Mouse (Mus musculus) limb, embryonic 11.5 days (tissue): ENCODE measurements around the gene Synj1. TPM values are rescaled to one million over a fixed set of nuclear protein-coding genes. Genes with fewer than 3 reads are reported as not detected.

Experiments used
- ATAC-seq: fragments of 200-750 bp; cut with Nextera tagmentation; 2 replicates; pipeline ENCODE4 v1.8.0; 2017; ENCODE audit warnings: low read depth; ENCODE audit not compliant: insufficient number of reproducible peaks, low FRiP score, low TSS enrichment
- DNase-seq: peaks from one replicate; pipeline ENCODE4 v3.0.0-alpha.2; 2015; ENCODE audit warnings: low spot score
- H3K27ac ChIP-seq: fragments of 300-500 bp; sonication (generic); replicated peaks from 2 replicates; pipeline ENCODE4 v1.5.1; 2014; ENCODE audit warnings: low read depth, mild to moderate bottlenecking, low read length
- H3K27me3 ChIP-seq: fragments of 300-500 bp; sonication (generic); 2 replicates; pipeline ENCODE4 v1.6.1; 2014; ENCODE audit warnings: mild to moderate bottlenecking, low read length, mixed read lengths; ENCODE audit not compliant: control insufficient read depth, insufficient read depth
- H3K36me3 ChIP-seq: fragments of 300-500 bp; sonication (generic); 2 replicates; pipeline ENCODE4 v1.6.1; 2014; ENCODE audit warnings: mild to moderate bottlenecking, low read length, moderate library complexity, mixed read lengths; ENCODE audit not compliant: control insufficient read depth, insufficient read depth
- H3K4me1 ChIP-seq: fragments of 300-500 bp; sonication (generic); 2 replicates; pipeline ENCODE4 v1.6.1; 2014; ENCODE audit warnings: low read length, mixed read lengths; ENCODE audit not compliant: control insufficient read depth, insufficient read depth
- H3K4me2 ChIP-seq: fragments of 300-500 bp; sonication (generic); 2 replicates; pipeline ENCODE4 v1.6.1; 2014; ENCODE audit warnings: low read depth, mild to moderate bottlenecking, moderate library complexity; ENCODE audit not compliant: severe bottlenecking
- H3K4me3 ChIP-seq: fragments of 300-500 bp; sonication (generic); 2 replicates; pipeline ENCODE4 v1.5.1; 2014; ENCODE audit warnings: low read depth, low read length
- H3K9ac ChIP-seq: fragments of 300-500 bp; sonication (generic); 2 replicates; pipeline ENCODE4 v1.6.1; 2014; ENCODE audit warnings: mild to moderate bottlenecking, low read length
- H3K9me3 ChIP-seq: fragments of 300-500 bp; sonication (generic); 2 replicates; pipeline ENCODE4 v1.6.1; 2016; ENCODE audit warnings: low read length; ENCODE audit not compliant: control insufficient read depth
- whole genome bisulfite sequencing: fragments of 180-500 bp; shearing (Covaris S2); extraction: QIAGEN DNeasy Blood & Tissue Kit; methylation state at CpG from one replicate; pipeline ENCODE4 v1.1.7; 2014; 5-methylcytosine and 5-hydroxymethylcytosine counted together
- polyA plus RNA-seq: library from polyadenylated mRNA; unstranded; fragments of >200 nt; fragmentation: Nextera tagmentation; extraction: Ambion mirVana; gene quantifications from 2 replicates; pipeline ENCODE4 v1.2.1, GENCODE M21; 2014

Synj1 gene
- polyA plus RNA-seq, 1 experiment from 2014 or later = 10.8 TPM

DNA sequence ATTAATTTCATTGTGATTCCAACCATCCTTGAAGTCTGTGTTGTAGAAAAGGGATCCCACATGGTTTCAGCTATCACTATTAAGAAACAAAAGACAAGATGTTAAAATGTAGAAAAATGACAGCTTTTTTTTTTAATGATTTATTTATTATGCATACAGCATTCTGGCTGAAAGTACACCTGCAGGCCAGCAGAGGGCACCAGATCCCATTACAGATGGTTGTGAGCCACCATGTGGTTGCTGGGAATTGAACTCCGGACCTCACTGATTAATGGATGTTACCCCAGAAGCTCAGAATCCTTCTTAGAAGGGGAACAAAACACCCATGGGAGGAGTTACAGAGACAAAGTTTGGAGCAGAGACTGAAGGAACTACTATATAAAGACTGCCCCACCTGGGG, 12.3 kb upstream of the Synj1 start:
- Histone ChIP-seq H3K4me2 (no peak overlapping the region), H3K36me3 (peaks cover 47% of the 10 kb centered on the region), H3K4me1 (no peaks in the 10 kb centered on the region), H3K9ac (no peak overlapping the region), H3K9me3 (no peaks in the 10 kb centered on the region), H3K27me3 (no peaks in the 10 kb centered on the region), H3K4me3 (no peak overlapping the region), H3K27ac (no peak overlapping the region)
- DNase-seq (peak; percentile 46), ATAC-seq (no peak)
- WGBS = 88% methylated on average over 1 of the region's 1 CpGs

- 94% methylated on average over 10 of the region's 10 CpGs for WGBS
- no peak overlapping the region for H3K9ac ChIP-seq
- no peak for ATAC-seq
- no peak overlapping the region for H3K4me2 ChIP-seq
- H3K36me3 ChIP-seq = peaks cover 43% of the 10 kb centered on the region
- no peak for DNase-seq
- no peak overlapping the region for H3K27ac ChIP-seq
- H3K27me3 ChIP-seq = no peaks in the 10 kb centered on the region
- no peak overlapping the region for H3K4me3 ChIP-seq
- H3K9me3 ChIP-seq = no peaks in the 10 kb centered on the region
- H3K4me1 ChIP-seq = no peaks in the 10 kb centered on the region
Observed at GRCm38 (mm10) chr16:91020842-91021483, 9.9 kb upstream of the Synj1 start.

DNA sequence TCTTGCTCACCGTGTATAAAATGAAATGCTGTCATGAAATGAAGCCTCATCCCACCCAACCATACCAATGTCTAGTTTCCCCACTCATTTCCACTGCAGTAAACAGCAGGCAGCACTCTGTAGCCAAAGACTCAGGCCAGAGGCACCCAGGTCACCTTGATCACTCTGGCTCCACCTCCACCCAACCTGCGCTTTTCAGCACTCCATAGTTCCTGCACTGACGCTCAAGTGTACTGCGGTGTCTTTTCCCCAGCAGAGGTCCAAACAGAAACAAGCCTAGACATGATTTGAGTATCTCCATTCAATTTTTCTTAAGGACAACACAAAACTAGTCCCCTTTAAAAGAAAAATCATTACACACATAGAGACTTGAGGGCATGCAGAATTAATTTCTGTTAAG, 8.4 kb upstream of the Synj1 start:
- H3K4me2 ChIP-seq = no peak overlapping the region
- H3K4me3 ChIP-seq = no peak overlapping the region
- H3K27me3 ChIP-seq = no peaks in the 10 kb centered on the region
- H3K36me3 ChIP-seq = peaks cover 37% of the 10 kb centered on the region
- H3K9me3 ChIP-seq = no peaks in the 10 kb centered on the region
- no peak overlapping the region for H3K9ac ChIP-seq
- WGBS = 94% methylated on average over 4 of the region's 4 CpGs
- DNase-seq (no peak), ATAC-seq (no peak)
- no peak overlapping the region for H3K27ac ChIP-seq
- no peaks in the 10 kb centered on the region for H3K4me1 ChIP-seq

GRCm38 (mm10) chr16:91015761-91016160, 4.7 kb upstream of the Synj1 start:
- no peak overlapping the region for H3K4me2 ChIP-seq
- no peak for ATAC-seq
- H3K36me3 ChIP-seq = peaks cover 24% of the 10 kb centered on the region
- no peak overlapping the region for H3K9ac ChIP-seq
- H3K4me3 ChIP-seq = no peak overlapping the region
- H3K9me3 ChIP-seq = no peaks in the 10 kb centered on the region
- H3K27me3 ChIP-seq = no peaks in the 10 kb centered on the region
- 90% methylated on average over 4 of the region's 4 CpGs for WGBS
- DNase-seq = no peak
- H3K4me1 ChIP-seq = no peaks in the 10 kb centered on the region
- H3K27ac ChIP-seq = no peak overlapping the region

DNA sequence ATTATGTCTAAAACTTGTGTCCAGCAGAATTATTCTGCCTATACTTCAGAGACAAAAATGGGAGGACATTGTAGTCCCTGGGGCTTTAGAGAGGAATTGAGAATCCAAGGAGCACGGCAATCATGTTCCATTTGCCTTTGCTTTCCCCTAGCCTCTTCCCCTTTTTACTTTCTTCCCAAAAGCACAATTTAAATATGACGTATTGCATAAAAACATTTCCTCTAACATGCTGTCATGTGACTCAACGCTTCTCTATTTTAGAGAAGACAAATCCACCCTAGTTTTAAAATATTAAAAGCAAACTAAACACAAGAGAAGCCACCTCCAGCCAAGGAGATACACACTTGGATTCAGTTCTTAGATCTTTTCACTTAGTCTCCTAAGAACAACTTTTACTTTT, 739 bp upstream of the Synj1 start:
- no peak overlapping the region; the same call in 1 of the 2 replicates for H3K9ac ChIP-seq
- no peak overlapping the region for H3K27ac ChIP-seq

GRCm38 (mm10) chr16:91010581-91011020, 507 bp downstream of the Synj1 start:
- Histone ChIP-seq H3K4me1 (0 out of 2 replicates have a peak, but pooled peaks cover 5% of the 10 kb centered on the region), H3K36me3 (peaks cover 5% of the 10 kb centered on the region; the same call in 1 of the 2 replicates), H3K9me3 (no peaks in the 10 kb centered on the region), H3K4me3 (peak overlapping the region; percentile 91), H3K4me2 (peak overlapping the region; percentile 90), H3K27ac (0 out of 2 replicates have a peak overlapping the region, but pooled peaks have one; percentile 45), H3K27me3 (no peaks in the 10 kb centered on the region), H3K9ac (peak overlapping the region; percentile 64)
- DNase-seq (no peak), ATAC-seq (no peak; the same call in none of the 2 replicates)
- WGBS = 0% methylated on average over 39 of the region's 42 CpGs

More for the DNA sequence above, 739 bp upstream of the Synj1 start:
- DNase-seq = no peak
- peaks cover 11% of the 10 kb centered on the region; the same call in 1 of the 2 replicates for H3K36me3 ChIP-seq
- H3K4me2 ChIP-seq = peak overlapping the region; percentile 90
- H3K4me3 ChIP-seq = peak overlapping the region; percentile 91
- H3K27me3 ChIP-seq = no peaks in the 10 kb centered on the region
- no peaks in the 10 kb centered on the region for H3K9me3 ChIP-seq
- H3K4me1 ChIP-seq = 0 out of 2 replicates have a peak, but pooled peaks cover 5% of the 10 kb centered on the region
- no peak for ATAC-seq
- WGBS = 47% methylated on average over 3 of the region's 3 CpGs

GRCm38 (mm10) chr16:91009942-91010529, 1.1 kb downstream of the Synj1 start:
- no peak overlapping the region for H3K27ac ChIP-seq
- H3K36me3 ChIP-seq = peaks cover 2% of the 10 kb centered on the region; the same call in 1 of the 2 replicates
- H3K27me3 ChIP-seq = no peaks in the 10 kb centered on the region
- under 1% methylated on average over 19 of the region's 19 CpGs for WGBS
- 0 out of 2 replicates have a peak, but pooled peaks cover 5% of the 10 kb centered on the region for H3K4me1 ChIP-seq
- peak overlapping the region; percentile 90 for H3K4me2 ChIP-seq
- H3K9me3 ChIP-seq = no peaks in the 10 kb centered on the region
- ATAC-seq (no peak), DNase-seq (peak; percentile 24)
- H3K4me3 ChIP-seq = peak overlapping the region; percentile 91
- H3K9ac ChIP-seq = peak overlapping the region; percentile 64

DNA sequence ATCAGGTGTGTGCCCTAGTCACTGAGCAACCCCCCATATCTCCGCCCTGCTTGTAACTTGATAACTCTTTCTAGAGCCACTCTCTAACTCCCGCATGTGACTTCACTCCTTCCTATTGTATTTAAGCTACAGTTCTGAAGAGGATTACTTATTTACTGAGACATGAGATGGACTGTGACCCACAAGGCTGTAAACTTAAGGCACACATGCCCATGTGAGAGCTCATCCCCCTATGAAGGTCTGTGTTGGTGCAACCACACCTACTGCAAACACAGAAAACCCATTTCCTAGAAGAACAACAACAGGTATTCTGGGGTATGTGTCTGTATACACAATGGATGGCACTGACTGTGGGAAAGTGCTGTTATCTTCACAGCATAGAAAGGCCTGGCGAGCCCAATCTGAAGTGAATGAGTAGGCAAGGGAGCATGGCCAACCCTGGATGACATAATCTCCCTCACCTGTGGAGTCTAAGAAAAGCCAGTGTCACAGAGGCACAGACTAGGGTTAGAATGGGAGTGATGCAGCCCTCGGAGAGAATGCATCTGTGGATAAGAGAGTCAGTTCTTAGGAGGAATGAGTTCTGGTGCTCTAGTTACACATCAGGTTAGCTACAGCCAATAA, 6.1 kb downstream of the Synj1 start:
- ATAC-seq (no peak), DNase-seq (no peak)
- 0 out of 2 replicates have a peak, but pooled peaks cover 4% of the 10 kb centered on the region for H3K4me1 ChIP-seq
- no peaks in the 10 kb centered on the region for H3K27me3 ChIP-seq
- H3K9ac ChIP-seq = no peak overlapping the region
- no peak overlapping the region for H3K27ac ChIP-seq
- WGBS = 84% methylated on average over 4 of the region's 4 CpGs
- no peak overlapping the region for H3K4me2 ChIP-seq
- no peaks in the 10 kb centered on the region for H3K36me3 ChIP-seq
- no peaks in the 10 kb centered on the region for H3K9me3 ChIP-seq
- no peak overlapping the region for H3K4me3 ChIP-seq
